Mouse (Mus musculus): ENCODE measurements around the gene Eci1.
A peak's percentile ranks its signal among the peaks of the same experiment; 100 is the strongest.
"Not testable (repeated sequence)": the region's sequence is repeated elsewhere in the genome, so short reads cannot be mapped to it uniquely, and the experiment has no call there.

The Eci1 gene

GRCm38 (mm10) chr17:24440377-24440776, 13.9 kb downstream of the Eci1 start:
- no peak for DNase-seq (ENCODE audit: low spot score)

- DNase-seq (ENCODE audit: low spot score) = no peak
Observed at GRCm38 (mm10) chr17:24441148-24441547, 14.7 kb downstream of the Eci1 start.

GRCm38 (mm10) chr17:24442107-24442506, 15.7 kb downstream of the Eci1 start:
- DNase-seq (ENCODE audit: low spot score) = no peak

GRCm38 (mm10) chr17:24442632-24443155, 16.3 kb downstream of the Eci1 start, which contains the start of gene Dnase1l2:
Gene Dnase1l2 (minus strand): TSS chr17:24443105.
- no peak for DNase-seq (ENCODE audit: low spot score)

GRCm38 (mm10) chr17:24443409-24443808, 17.0 kb downstream of the Eci1 start:
- no peak for DNase-seq (ENCODE audit: low spot score)

GRCm38 (mm10) chr17:24446590-24446989, 20.1 kb downstream of the Eci1 start:
- no peak for DNase-seq (ENCODE audit: low spot score)

- DNase-seq (ENCODE audit: low spot score) = no peak
Observed at GRCm38 (mm10) chr17:24449507-24449906, 23.1 kb downstream of the Eci1 start.

GRCm38 (mm10) chr17:24451220-24451619, 24.8 kb downstream of the Eci1 start:
- no peak for DNase-seq (ENCODE audit: low spot score)

GRCm38 (mm10) chr17:24453372-24453771, 26.9 kb downstream of the Eci1 start:
- no peak for DNase-seq (ENCODE audit: low spot score)

GRCm38 (mm10) chr17:24454218-24454755, 27.8 kb downstream of the Eci1 start:
- DNase-seq (ENCODE audit: low spot score) = no peak

GRCm38 (mm10) chr17:24454756-24455522, 28.5 kb downstream of the Eci1 start:
- DNase-seq (ENCODE audit: low spot score) = peak; percentile 100

- not testable (repeated sequence) for DNase-seq (ENCODE audit: low spot score)
Observed at GRCm38 (mm10) chr17:24455523-24456206, 29.2 kb downstream of the Eci1 start.

GRCm38 (mm10) chr17:24461580-24461979, 35.1 kb downstream of the Eci1 start:
- DNase-seq (ENCODE audit: low spot score) = no peak

- no peak for DNase-seq (ENCODE audit: low spot score)
Observed at GRCm38 (mm10) chr17:24462932-24463331, 36.5 kb downstream of the Eci1 start.

- no peak for DNase-seq (ENCODE audit: low spot score)
Observed at GRCm38 (mm10) chr17:24463374-24464133, 37.1 kb downstream of the Eci1 start.

- no peak for DNase-seq (ENCODE audit: low spot score)
Observed at GRCm38 (mm10) chr17:24468636-24469246, 42.3 kb downstream of the Eci1 start.

GRCm38 (mm10) chr17:24469336-24469909, 43.0 kb downstream of the Eci1 start:
- no peak for DNase-seq (ENCODE audit: low spot score)

GRCm38 (mm10) chr17:24469910-24470602, 43.6 kb downstream of the Eci1 start, which contains the start of the genes E4f1 and Pgp:
Gene E4f1 (minus strand): TSS chr17:24470313.
Gene Pgp (plus strand): TSS chr17:24470392.
- peak; percentile 99 for DNase-seq (ENCODE audit: low spot score)

- DNase-seq (ENCODE audit: low spot score) = no peak
Observed at GRCm38 (mm10) chr17:24470701-24471527, 44.5 kb downstream of the Eci1 start.

- peak; percentile 67 for DNase-seq (ENCODE audit: low spot score)
Observed at GRCm38 (mm10) chr17:24472512-24472911, 46.1 kb downstream of the Eci1 start.

All from lung, postnatal 25 days (tissue).